Mouse (Mus musculus) megakaryocyte, embryonic 14.5 days (primary cell): Measurements from ENCODE around the gene Gmpr2.
A peak's percentile ranks its signal among the peaks of the same experiment; 100 is the strongest.

Experiments used
- FLI1 ChIP-seq: IDR thresholded peaks from 2 replicates; pipeline ENCODE4 v1.6.1; 2012; ENCODE audit warnings: low read length, inconsistent platforms, mixed read lengths
- GATA1 ChIP-seq: IDR thresholded peaks from 3 replicates; pipeline ENCODE4 v1.6.1; 2012; ENCODE audit warnings: mixed read lengths, low read length, inconsistent platforms, borderline replicate concordance

GRCm38 (mm10) chr14:55681160-55682117 is 9.7 kb downstream of the Gmpr2 start, which contains the start of gene Tinf2:
- TF ChIP-seq GATA1, result no peak
- TF ChIP-seq FLI1, result peak; percentile 62
